Mouse (Mus musculus) gastrocnemius, postnatal 25 days (tissue): ENCODE measurements around the gene Apom. TPM values are rescaled to one million over a fixed set of nuclear protein-coding genes. Genes with fewer than 3 reads are reported as not detected.

Experiments used
- DNase-seq: peaks from one replicate; pipeline ENCODE4 v3.0.0; 2022
- total RNA-seq, 2 experiments: library from RNA; stranded (reverse); gene quantifications; 1 replicate in 1 of 2; 2 replicates in 1 of 2; pipeline ENCODE4 v1.2.3; 2021

The Apom gene
- total RNA-seq, 2 experiments from 2014 or later, result not detected

- no peak for DNase-seq
Observed at GRCm38 (mm10) chr17:35096597-35096996, 35.3 kb downstream of the Apom start.

GRCm38 (mm10) chr17:35094475-35095365, 37.1 kb downstream of the Apom start:
- no peak for DNase-seq

GRCm38 (mm10) chr17:35092403-35093198, 39.2 kb downstream of the Apom start:
- DNase-seq, result no peak

GRCm38 (mm10) chr17:35090166-35090932, 41.5 kb downstream of the Apom start:
- peak; percentile 44 for DNase-seq

- DNase-seq, result peak; percentile 95
Observed at GRCm38 (mm10) chr17:35088825-35089644, 42.8 kb downstream of the Apom start, which contains the start of gene Abhd16a. TSS of gene Abhd16a (plus strand) at chr17:35089263.

- no peak for DNase-seq
Observed at GRCm38 (mm10) chr17:35088151-35088550, 43.7 kb downstream of the Apom start.

GRCm38 (mm10) chr17:35085208-35085865, 46.5 kb downstream of the Apom start, which contains the start of gene Ly6g6f:
TSS of gene Ly6g6f (minus strand) at chr17:35085610.
- DNase-seq, result no peak

- no peak for DNase-seq
Observed at GRCm38 (mm10) chr17:35083929-35084497, 47.8 kb downstream of the Apom start.

- no peak for DNase-seq
Observed at GRCm38 (mm10) chr17:35082841-35083576, 48.8 kb downstream of the Apom start.

- DNase-seq, result no peak
Observed at GRCm38 (mm10) chr17:35080710-35081109, 51.1 kb downstream of the Apom start.

- DNase-seq, result no peak
Observed at GRCm38 (mm10) chr17:35080248-35080647, 51.6 kb downstream of the Apom start.

- DNase-seq, result no peak
Observed at GRCm38 (mm10) chr17:35079778-35080177, 52.1 kb downstream of the Apom start.

Other genes with a start within 250 kb of the Apom start
- 1 to 10 TPM; 2.6 to 2.9 TPM for gene C2, start 233.8 kb downstream of the Apom start, total RNA-seq
- 10 to 100 TPM; 25.5 to 26.4 TPM for gene Ehmt2, start 233.6 kb downstream of the Apom start, total RNA-seq
- gene Slc44a4, start 217.6 kb downstream of the Apom start, total RNA-seq, result not detected
- 1 to 10 TPM; 8.5 to 9.3 TPM for gene Neu1, start 200.8 kb downstream of the Apom start, total RNA-seq
- gene Hspa1b, start 172.8 kb downstream of the Apom start, total RNA-seq, result 1 to 10 TPM; 4.4 to 6.7 TPM
- not detected for gene Gm20481, start 162.1 kb downstream of the Apom start, total RNA-seq
- gene Hspa1a, start 159.9 kb downstream of the Apom start, total RNA-seq, result 1 to 10 TPM; 5.9 to 8.1 TPM
- 10 to 100 TPM; 21.5 to 31.8 TPM for gene Hspa1l, start 159.3 kb downstream of the Apom start, total RNA-seq
- 10 to 100 TPM; 15.0 to 15.4 TPM for gene Lsm2, start 150.2 kb downstream of the Apom start, total RNA-seq
- 10 to 100 TPM; 29.4 to 31.2 TPM for gene Vars, start 131.1 kb downstream of the Apom start, total RNA-seq
- 1 to 10 TPM; 9.0 to 9.6 TPM for gene Vwa7, start 115.5 kb downstream of the Apom start, total RNA-seq
- under 1 TPM in 1 of 2 experiments, not detected in 1; 0.31 TPM for gene Sapcd1, start 104.0 kb downstream of the Apom start, total RNA-seq
- gene Msh5, start 85.3 kb downstream of the Apom start, total RNA-seq, result under 1 TPM; 0.67 to 0.72 TPM
- 10 to 100 TPM; 12.4 to 18.6 TPM for gene Clic1, start 82.1 kb downstream of the Apom start, total RNA-seq
- 10 to 100 TPM; 11.1 to 13.3 TPM for gene Ddah2, start 73.0 kb downstream of the Apom start, total RNA-seq
- not detected for gene Ly6g6c, start 66.7 kb downstream of the Apom start, total RNA-seq
- gene Mpig6b, start 65.9 kb downstream of the Apom start, total RNA-seq, result not detected
- not detected for gene Ly6g6e, start 55.1 kb downstream of the Apom start, total RNA-seq
- gene Ly6g6d, start 54.0 kb downstream of the Apom start, total RNA-seq, result under 1 TPM; 0.51 to 0.72 TPM
- not detected for gene Ly6g6f, start 46.4 kb downstream of the Apom start, total RNA-seq
- gene Abhd16a, start 42.8 kb downstream of the Apom start, total RNA-seq, result 10 to 100 TPM; 61.9 to 62.4 TPM
- not detected for gene Ly6g5c, start 23.8 kb downstream of the Apom start, total RNA-seq
- gene Ly6g5b, start 16.6 kb downstream of the Apom start, total RNA-seq, result not detected
- gene Gpank1, start 10.6 kb downstream of the Apom start, total RNA-seq, result 1 to 10 TPM; 7.1 to 8.4 TPM
- gene Csnk2b, start 10.0 kb downstream of the Apom start, total RNA-seq, result 100 to 1,000 TPM; 149 to 158 TPM
- 10 to 100 TPM; 19.5 to 22.6 TPM for gene D17H6S53E, start 5.7 kb downstream of the Apom start, total RNA-seq
- gene Bag6, start 3.1 kb upstream of the Apom start, total RNA-seq, result 100 to 1,000 TPM; 180 to 197 TPM
- gene Prrc2a, start 32.8 kb upstream of the Apom start, total RNA-seq, result 100 to 1,000 TPM in 1 of 2 experiments, 10 to 100 TPM in 1; 93.3 to 102 TPM
- gene Aif1, start 44.0 kb upstream of the Apom start, total RNA-seq, result 1 to 10 TPM in 1 of 2 experiments, under 1 TPM in 1; 0.97 to 1.4 TPM
- gene Lst1, start 56.4 kb upstream of the Apom start, total RNA-seq, result under 1 TPM in 1 of 2 experiments, not detected in 1; 0.78 TPM
- gene Ltb, start 62.4 kb upstream of the Apom start, total RNA-seq, result not detected
- under 1 TPM in 1 of 2 experiments, not detected in 1; 0.18 TPM for gene Tnf, start 70.0 kb upstream of the Apom start, total RNA-seq
- under 1 TPM in 1 of 2 experiments, not detected in 1; 0.32 TPM for gene Lta, start 73.3 kb upstream of the Apom start, total RNA-seq
- under 1 TPM in 1 of 2 experiments, not detected in 1; 0.70 TPM for gene Gm16181, start 88.8 kb upstream of the Apom start, total RNA-seq
- 1 to 10 TPM; 1.9 to 2.3 TPM for gene Atp6v1g2, start 101.6 kb upstream of the Apom start, total RNA-seq
- 1 to 10 TPM; 5.6 to 6.8 TPM for gene Nfkbil1, start 103.7 kb upstream of the Apom start, total RNA-seq
- 10 to 100 TPM; 71.5 to 79.1 TPM for gene Ddx39b, start 109.7 kb upstream of the Apom start, total RNA-seq
- gene H2-D1, start 130.7 kb upstream of the Apom start, total RNA-seq, result 10 to 100 TPM; 30.2 to 57.3 TPM
- under 1 TPM; 0.20 to 0.86 TPM for gene H2-Q1, start 188.4 kb upstream of the Apom start, total RNA-seq
- gene H2-Q2, start 210.2 kb upstream of the Apom start, total RNA-seq, result under 1 TPM; 0.36 to 0.78 TPM
- 1 to 10 TPM; 2.2 to 3.9 TPM for gene H2-Q4, start 247.6 kb upstream of the Apom start, total RNA-seq